ENCODE assay signal across 29 mouse cellular contexts in the genomic region with DNA sequence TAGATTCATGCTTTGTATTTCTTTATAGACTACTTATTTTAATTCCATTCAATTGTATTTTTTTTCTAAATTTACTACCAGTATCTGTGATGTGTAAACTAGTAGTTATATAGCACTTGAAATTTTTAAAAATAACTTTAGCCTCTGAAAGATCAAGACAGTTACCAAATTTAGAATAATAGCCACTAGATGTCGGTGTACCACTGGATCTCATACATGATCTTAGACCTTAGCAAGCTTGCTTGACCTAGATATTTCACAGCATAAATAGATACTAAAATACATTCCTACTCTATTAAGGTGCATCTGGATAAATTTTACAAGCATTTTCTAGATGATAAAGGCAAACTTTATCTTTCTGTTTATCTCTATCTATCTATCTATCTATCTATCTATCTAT.
DNase-seq lines count a peak whose midpoint lies in the region; ATAC-seq and TF ChIP-seq lines count a peak whose summit lies in the region.
"Had no signal": no experiment of that assay in that cellular context is flagged by ENCODE, and none has a peak within 500 bp of the region (broad histone marks: within the 10 kb centered on the region; RNA-seq: fewer than 3 reads in every experiment).

No protein-coding gene starts in this region.

- H3K27me3 ChIP-seq in kidney, postnatal 0 days (ENCODE audit: insufficient read depth, low read length), result no peaks in the 10 kb centered on the region
- H3K27me3 ChIP-seq in midbrain, embryonic 14.5 days (ENCODE audit: control insufficient read depth, insufficient read depth, low read length), result no peaks in the 10 kb centered on the region
- no peaks in the 10 kb centered on the region for H3K27me3 ChIP-seq in midbrain, embryonic 11.5 days (ENCODE audit: control insufficient read depth, insufficient read depth, low read length)
- H3K27me3 ChIP-seq: embryonic facial prominence, embryonic 13.5 days; heart, embryonic 13.5 days; intestine, embryonic 15.5 days; limb, embryonic 13.5 days; midbrain, embryonic 12.5 days had no signal

- DNase-seq in kidney, postnatal 0 days (ENCODE audit: low spot score), result no peak
- DNase-seq in kidney, postnatal 36 days, result no peak
- DNase-seq in midbrain, embryonic 14.5 days, result peak; percentile 35
- no peak for DNase-seq in midbrain, embryonic 11.5 days (ENCODE audit: low spot score, missing footprints)
- peak; percentile 3 for DNase-seq in A20 (ENCODE audit: low read depth, low spot score)
- peak; percentile 40 for DNase-seq in adipocyte (ENCODE audit: low spot score)
- DNase-seq in urinary bladder, adult 2 months (ENCODE audit: low spot score), result no peak
- DNase-seq: adrenal gland, adult 2 months; adrenal gland, postnatal 36 days; cerebellum, adult 9-10 months; cerebellum, postnatal 36 days; embryo, embryonic 11 days; forebrain, postnatal 0 days; heart, postnatal 10 days; kidney, adult 9 months; kidney, postnatal 14 days; lung, postnatal 36 days; right cerebral cortex, postnatal 4 days; thymus, adult 2 months; thymus, postnatal 4 days had no signal

- H3K4me3 ChIP-seq in kidney, postnatal 0 days (replicated peaks; ENCODE audit: low read depth, low read length), result no peak overlapping the region
- H3K4me3 ChIP-seq in midbrain, embryonic 14.5 days (replicated peaks; ENCODE audit: low read depth, low read length), result no peak overlapping the region
- H3K4me3 ChIP-seq in midbrain, embryonic 11.5 days (ENCODE audit: low read depth, low read length), result no peak overlapping the region
- H3K4me3 ChIP-seq: embryonic facial prominence, embryonic 13.5 days; heart, embryonic 13.5 days; hindbrain, embryonic 10.5 days; intestine, embryonic 15.5 days; limb, embryonic 13.5 days; midbrain, embryonic 12.5 days had no signal

- peak; percentile 26; the same call in 1 of the 2 replicates for TF ChIP-seq CTCF in kidney, postnatal 0 days (IDR thresholded peaks at IDR 0.05; ENCODE audit: low read depth)

- no peak overlapping the region for H3K9ac ChIP-seq in kidney, postnatal 0 days (ENCODE audit: low read depth, low read length)
- no peak overlapping the region for H3K9ac ChIP-seq in midbrain, embryonic 14.5 days (replicated peaks; ENCODE audit: low read length)
- H3K9ac ChIP-seq in midbrain, embryonic 11.5 days (ENCODE audit: low read length), result no peak overlapping the region
- H3K9ac ChIP-seq: embryonic facial prominence, embryonic 13.5 days; forebrain, postnatal 0 days; heart, embryonic 13.5 days; intestine, embryonic 15.5 days; limb, embryonic 13.5 days; liver, embryonic 14.5 days; midbrain, embryonic 12.5 days had no signal

- 70% methylated on average over 1 of the region's 1 CpGs for WGBS in kidney, postnatal 0 days
- 89% methylated on average over 1 of the region's 1 CpGs for WGBS in midbrain, embryonic 14.5 days
- WGBS in midbrain, embryonic 11.5 days, result 95% methylated on average over 1 of the region's 1 CpGs

- no peaks in the 10 kb centered on the region for H3K4me1 ChIP-seq in kidney, postnatal 0 days (replicated peaks; ENCODE audit: insufficient read depth, low read length)
- H3K4me1 ChIP-seq in midbrain, embryonic 14.5 days (ENCODE audit: control insufficient read depth, insufficient read depth, low read length), result no peaks in the 10 kb centered on the region
- H3K4me1 ChIP-seq in midbrain, embryonic 11.5 days (ENCODE audit: control insufficient read depth, insufficient read depth, low read length), result no peaks in the 10 kb centered on the region
- H3K4me1 ChIP-seq: embryonic facial prominence, embryonic 13.5 days; heart, embryonic 13.5 days; hindbrain, embryonic 10.5 days; intestine, embryonic 15.5 days; limb, embryonic 13.5 days; midbrain, embryonic 12.5 days had no signal

- no peak overlapping the region for H3K4me2 ChIP-seq in kidney, postnatal 0 days (ENCODE audit: low read length)
- H3K4me2 ChIP-seq in midbrain, embryonic 14.5 days (ENCODE audit: low read length), result no peak overlapping the region
- H3K4me2 ChIP-seq in midbrain, embryonic 11.5 days, result no peak overlapping the region
- H3K4me2 ChIP-seq: embryonic facial prominence, embryonic 13.5 days; heart, embryonic 13.5 days; intestine, embryonic 15.5 days; limb, embryonic 13.5 days; midbrain, embryonic 12.5 days had no signal

- no peaks in the 10 kb centered on the region for H3K36me3 ChIP-seq in kidney, postnatal 0 days (ENCODE audit: insufficient read depth, low read length)
- no peaks in the 10 kb centered on the region for H3K36me3 ChIP-seq in midbrain, embryonic 14.5 days (ENCODE audit: control insufficient read depth, insufficient read depth, low read length)
- H3K36me3 ChIP-seq in midbrain, embryonic 11.5 days (ENCODE audit: control insufficient read depth, insufficient read depth, low read length), result no peaks in the 10 kb centered on the region
- H3K36me3 ChIP-seq: embryonic facial prominence, embryonic 13.5 days; heart, embryonic 13.5 days; hindbrain, embryonic 10.5 days; intestine, embryonic 15.5 days; limb, embryonic 13.5 days; midbrain, embryonic 12.5 days had no signal

- H3K9me3 ChIP-seq in kidney, postnatal 0 days (replicated peaks; ENCODE audit: low read length), result no peaks in the 10 kb centered on the region
- H3K9me3 ChIP-seq in midbrain, embryonic 14.5 days (ENCODE audit: control insufficient read depth, low read length), result no peaks in the 10 kb centered on the region
- H3K9me3 ChIP-seq in midbrain, embryonic 11.5 days (ENCODE audit: control insufficient read depth, low read length), result no peaks in the 10 kb centered on the region
- H3K9me3 ChIP-seq: embryonic facial prominence, embryonic 13.5 days; hindbrain, embryonic 10.5 days; intestine, embryonic 15.5 days; limb, embryonic 13.5 days; midbrain, embryonic 12.5 days had no signal

- no peak overlapping the region for H3K27ac ChIP-seq in kidney, postnatal 0 days
- H3K27ac ChIP-seq in midbrain, embryonic 14.5 days (replicated peaks; ENCODE audit: low read depth, low read length), result no peak overlapping the region
- H3K27ac ChIP-seq in midbrain, embryonic 11.5 days (ENCODE audit: low read depth, low read length), result no peak overlapping the region
- H3K27ac ChIP-seq: embryonic facial prominence, embryonic 13.5 days; heart, embryonic 13.5 days; hindbrain, embryonic 10.5 days; intestine, embryonic 15.5 days; limb, embryonic 13.5 days; liver, embryonic 14.5 days; midbrain, embryonic 12.5 days had no signal

- no peak for ATAC-seq in kidney, postnatal 0 days (replicated peaks; ENCODE audit: low FRiP score, low read depth)
- ATAC-seq in midbrain, embryonic 14.5 days (ENCODE audit: low FRiP score, low TSS enrichment), result no peak
- ATAC-seq in midbrain, embryonic 11.5 days (ENCODE audit: low FRiP score), result no peak
- no peak for ATAC-seq in monocyte, adult 5-6 weeks (replicated peaks; ENCODE audit: insufficient number of reproducible peaks, low FRiP score, low TSS enrichment, poor library complexity, severe bottlenecking)
- ATAC-seq: forebrain, postnatal 0 days; hindbrain, embryonic 16.5 days; intestine, embryonic 15.5 days had no signal

Comparison
In these comparisons a context has a peak if more than half of its experiments do, and no peak if none do; other contexts are left out.
1. DNase-seq: peak in midbrain, embryonic 14.5 days (single experiment), A20 (single experiment) and adipocyte (single experiment); none in kidney, postnatal 0 days (single experiment), kidney, postnatal 36 days (0 of 2), midbrain, embryonic 11.5 days (single experiment) and urinary bladder, adult 2 months (single experiment).